Mouse (Mus musculus) stomach, postnatal 0 days (tissue): ENCODE measurements at regions not wholly inside any gene's neighbourhood (a gene's known extent, or its start where the extent isn't known, plus 50 kb on each side); places are given as distances from the start of the nearest gene placed in this dataset.

ENCODE experiments used
- ATAC-seq: fragments of 200-750 bp; cut with Nextera tagmentation; 2 replicates; pipeline ENCODE4 v1.8.0; 2017; ENCODE audit not compliant: low FRiP score, low TSS enrichment
- DNase-seq: peaks from one replicate; pipeline ENCODE4 v3.0.0-alpha.2; 2016; ENCODE audit warnings: low spot score
- H3K27ac ChIP-seq: fragments of 300-500 bp; sonication (generic); replicated peaks from 2 replicates; pipeline ENCODE4 v1.5.1; 2014; ENCODE audit warnings: mild to moderate bottlenecking, control low read depth
- H3K27me3 ChIP-seq: fragments of 300-500 bp; sonication (generic); 2 replicates; pipeline ENCODE4 v1.6.1; 2014; ENCODE audit warnings: low read length; ENCODE audit not compliant: control insufficient read depth, insufficient read depth
- H3K36me3 ChIP-seq: fragments of 300-500 bp; sonication (generic); 2 replicates; pipeline ENCODE4 v1.6.1; 2014; ENCODE audit warnings: low read length, mixed read lengths; ENCODE audit not compliant: control insufficient read depth, insufficient read depth
- H3K4me1 ChIP-seq: fragments of 300-500 bp; sonication (generic); replicated peaks from 2 replicates; pipeline ENCODE4 v1.6.1; 2014; ENCODE audit warnings: antibody characterized with exemption; ENCODE audit not compliant: control insufficient read depth, insufficient read depth
- H3K4me2 ChIP-seq: fragments of 300-500 bp; sonication (generic); replicated peaks from 2 replicates; pipeline ENCODE4 v1.6.1; 2014; ENCODE audit warnings: low read depth, mild to moderate bottlenecking, control low read depth, moderate library complexity
- H3K4me3 ChIP-seq: fragments of 300-500 bp; sonication (generic); 2 replicates; pipeline ENCODE4 v1.5.1; 2014; ENCODE audit warnings: low read depth, low read length, control low read depth
- H3K9ac ChIP-seq: fragments of 300-500 bp; sonication (generic); 2 replicates; pipeline ENCODE4 v1.6.1; 2014; ENCODE audit warnings: mild to moderate bottlenecking, low read length, control low read depth, mixed read lengths
- H3K9me3 ChIP-seq: fragments of 300-500 bp; sonication (generic); 2 replicates; pipeline ENCODE4 v1.6.1; 2016; ENCODE audit warnings: low read length; ENCODE audit not compliant: control insufficient read depth
- CTCF ChIP-seq: IDR thresholded peaks from 2 replicates; pipeline ENCODE4 v1.5.1; 2016; ENCODE audit warnings: antibody characterized with exemption, low read depth, mild to moderate bottlenecking, moderate library complexity
- EP300 ChIP-seq: optimal IDR thresholded peaks from 2 replicates; pipeline ENCODE3; 2016; ENCODE audit warnings: antibody characterized with exemption
- WGBS: fragments of 180-500 bp; shearing (Covaris S2); extraction: QIAGEN DNeasy Blood & Tissue Kit; methylation state at CpG from one replicate; pipeline ENCODE4 v1.1.7; 2014; 5-methylcytosine and 5-hydroxymethylcytosine counted together

- WGBS, result 47% methylated on average over 7 of the region's 7 CpGs
Measured at GRCm38 (mm10) chr10:53801048-53801641, 50.2 kb upstream of the Fam184a start.

More at GRCm38 (mm10) chr10:53801048-53801641, 50.2 kb upstream of the Fam184a start:
- H3K9ac ChIP-seq, result no peak overlapping the region
- no peaks in the 10 kb centered on the region for H3K36me3 ChIP-seq
- H3K4me2 ChIP-seq, result no peak overlapping the region
- H3K4me3 ChIP-seq, result no peak overlapping the region
- H3K27ac ChIP-seq, result no peak overlapping the region
- H3K27me3 ChIP-seq, result no peaks in the 10 kb centered on the region
- H3K4me1 ChIP-seq, result no peaks in the 10 kb centered on the region
- no peaks in the 10 kb centered on the region for H3K9me3 ChIP-seq
- DNase-seq (no peak), ATAC-seq (no peak)
- TF ChIP-seq CTCF, result no peak
- TF ChIP-seq EP300, result no peak
